Mouse (Mus musculus) left cerebral cortex, adult 2 months (tissue): ENCODE results near the gene Bean1. TPM values are rescaled to one million over a fixed set of nuclear protein-coding genes. Genes with fewer than 3 reads are reported as not detected.

Experiments used
- DNase-seq, 2 experiments: peaks; one replicate each; pipeline ENCODE4 v3.0.0; 2021 to 2022; ENCODE audit warnings: low spot score in 2 of 2, mixed read lengths in 1 of 2; ENCODE audit errors: extremely low spot score in 1 of 2
- H3K27ac ChIP-seq: fragments of 200-600 bp; 2 replicates; pipeline ENCODE4 v1.8.1; 2022
- H3K4me3 ChIP-seq: fragments of 200-600 bp; 2 replicates; pipeline ENCODE4 v1.8.1; 2022
- CTCF ChIP-seq: fragments of 200-600 bp; IDR thresholded peaks from 2 replicates; pipeline ENCODE4 v1.8.1; 2022; ENCODE audit warnings: antibody characterized with exemption, mild to moderate bottlenecking, moderate library complexity
- intact Hi-C: fragments of 180-260 bp; cut with DNase I; formaldehyde crosslinking; loops from one replicate; pipeline ENCODE4 v1.15.1; 2025
- total RNA-seq, 2 experiments: library from RNA; stranded (reverse); gene quantifications; 2 replicates each; pipeline ENCODE4 v1.2.3; 2021

Bean1 gene
- total RNA-seq, 2 experiments from 2014 or later = 9.3 to 12.2 TPM

GRCm38 (mm10) chr8:104142415-104142814, 27.8 kb upstream of the Bean1 start:
- intact Hi-C loops = loop anchor here (5.0 kb wide), 1 partner anchor 40 kb away; the partner anchor contains the start of gene Cdh5
- Histone ChIP-seq H3K4me3 (no peak overlapping the region), H3K27ac (no peak overlapping the region)
- no peak for DNase-seq
- TF ChIP-seq CTCF = no peak

GRCm38 (mm10) chr8:104143379-104143778, 26.9 kb upstream of the Bean1 start:
- DNase-seq = no peak
- no peak for TF ChIP-seq CTCF
- no peak overlapping the region for H3K27ac ChIP-seq
- no peak overlapping the region for H3K4me3 ChIP-seq
- intact Hi-C loops = loop anchor here (5.0 kb wide), 1 partner anchor 41 kb away; the partner anchor contains the start of gene Cdh5

- Histone ChIP-seq H3K27ac (no peak overlapping the region), H3K4me3 (no peak overlapping the region)
- intact Hi-C loops = loop anchor here (5.0 kb wide), 2 partner anchors 42 to 198 kb away; partner anchors contain the start of gene Cdh5
- peak; percentile 46 for TF ChIP-seq CTCF
- no peak for DNase-seq
Observed at GRCm38 (mm10) chr8:104144434-104145216, 25.6 kb upstream of the Bean1 start.

GRCm38 (mm10) chr8:104145981-104146689, 24.1 kb upstream of the Bean1 start:
- H3K4me3 ChIP-seq = no peak overlapping the region
- intact Hi-C loops = loop anchor here (1.0 to 5.0 kb wide), 3 partner anchors 55 to 196 kb away; no protein-coding TSS in a partner anchor
- TF ChIP-seq CTCF = peak; percentile 91
- H3K27ac ChIP-seq = no peak overlapping the region
- peak; percentile 80 to 87 for DNase-seq

- TF ChIP-seq CTCF = no peak
- Histone ChIP-seq H3K27ac (no peak overlapping the region), H3K4me3 (no peak overlapping the region)
- intact Hi-C loops = loop anchor here (1.0 to 5.0 kb wide), 3 partner anchors 56 to 195 kb away; no protein-coding TSS in a partner anchor
- no peak for DNase-seq
Observed at GRCm38 (mm10) chr8:104146717-104147494, 23.3 kb upstream of the Bean1 start.

GRCm38 (mm10) chr8:104147947-104148346, 22.3 kb upstream of the Bean1 start:
- no peak for DNase-seq
- TF ChIP-seq CTCF = no peak
- no peak overlapping the region for H3K27ac ChIP-seq
- intact Hi-C loops = loop anchor here (2.0 to 5.0 kb wide), 2 partner anchors 57 to 194 kb away; no protein-coding TSS in a partner anchor
- H3K4me3 ChIP-seq = no peak overlapping the region

- Histone ChIP-seq H3K27ac (no peak overlapping the region), H3K4me3 (no peak overlapping the region)
- intact Hi-C loops = no loop called here
- no peak for TF ChIP-seq CTCF
- DNase-seq = no peak
Observed at GRCm38 (mm10) chr8:104160731-104161130, 9.5 kb upstream of the Bean1 start.

GRCm38 (mm10) chr8:104169461-104169860, 781 bp upstream of the Bean1 start:
- TF ChIP-seq CTCF = no peak
- intact Hi-C loops = no loop called here
- Histone ChIP-seq H3K27ac (no peak overlapping the region), H3K4me3 (no peak overlapping the region)
- DNase-seq = no peak

- peak overlapping the region; percentile 73; the same call in 1 of the 2 replicates for H3K27ac ChIP-seq
- intact Hi-C loops = no loop called here
- TF ChIP-seq CTCF = no peak
- H3K4me3 ChIP-seq = peak overlapping the region; percentile 67
- DNase-seq = no peak
Observed at GRCm38 (mm10) chr8:104171050-104171620, 893 bp downstream of the Bean1 start.

GRCm38 (mm10) chr8:104172420-104172819, 2.2 kb downstream of the Bean1 start:
- no peak overlapping the region for H3K4me3 ChIP-seq
- intact Hi-C loops = no loop called here
- TF ChIP-seq CTCF = no peak
- no peak overlapping the region for H3K27ac ChIP-seq
- DNase-seq = no peak

GRCm38 (mm10) chr8:104175848-104176527, 5.7 kb downstream of the Bean1 start:
- Histone ChIP-seq H3K27ac (no peak overlapping the region), H3K4me3 (no peak overlapping the region)
- intact Hi-C loops = no loop called here
- TF ChIP-seq CTCF = no peak
- DNase-seq = no peak
